ENCODE assay signal across 10 mouse cellular contexts in the genomic region with DNA sequence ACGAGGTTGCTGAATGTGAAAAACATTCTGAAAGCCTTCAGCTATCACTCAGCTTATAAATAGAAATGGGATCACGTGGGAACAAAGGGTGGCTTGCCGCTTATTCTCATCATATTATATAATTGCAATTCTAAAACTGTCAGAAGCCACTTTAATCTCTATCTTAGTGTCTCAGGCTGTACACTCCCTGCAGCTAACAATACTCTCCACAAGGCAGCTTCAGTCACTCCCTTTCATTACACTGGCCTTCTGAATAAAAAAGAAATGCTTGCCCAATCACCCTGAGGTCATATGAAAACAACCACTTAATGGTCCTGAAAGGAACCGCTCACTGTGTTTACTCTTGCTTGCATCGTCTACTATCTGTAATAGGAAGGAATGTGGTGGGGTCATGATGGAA.
DNase-seq lines count a peak whose midpoint lies in the region; ATAC-seq and TF ChIP-seq lines count a peak whose summit lies in the region.
"Had no signal": no experiment of that assay in that cellular context is flagged by ENCODE, and none has a peak within 500 bp of the region (broad histone marks: within the 10 kb centered on the region; RNA-seq: fewer than 3 reads in every experiment).

No protein-coding gene starts in this region.

- 10% methylated on average over 5 of the region's 5 CpGs for WGBS in forebrain, embryonic 16.5 days

- H3K9me3 ChIP-seq in forebrain, embryonic 16.5 days (ENCODE audit: control insufficient read depth, low read length): no peaks in the 10 kb centered on the region
- H3K9me3 ChIP-seq: megakaryocyte, embryonic 14.5 days had no signal

- no peak for TF ChIP-seq CTCF in layer of hippocampus, adult 2 months (conservative IDR thresholded peaks at IDR 0.05)

- ATAC-seq in forebrain, embryonic 16.5 days: peak; percentile 23; the same call in 1 of the 2 replicates
- no peak for ATAC-seq in CD4-positive, CD25-positive, alpha-beta regulatory T cell, adult 4 months

- H3K27ac ChIP-seq in layer of hippocampus, adult 2 months: peak overlapping the region; percentile 81
- peak overlapping the region; percentile 28; the same call in 1 of the 2 replicates for H3K27ac ChIP-seq in forebrain, embryonic 16.5 days (ENCODE audit: low read length)

- H3K4me2 ChIP-seq in forebrain, embryonic 16.5 days (ENCODE audit: low read length): no peak overlapping the region

- no peaks in the 10 kb centered on the region for H3K36me3 ChIP-seq in forebrain, embryonic 16.5 days (ENCODE audit: control insufficient read depth, insufficient read depth)

- no peak overlapping the region for H3K9ac ChIP-seq in forebrain, embryonic 16.5 days (replicated peaks; ENCODE audit: low read depth, low read length)

- no peaks in the 10 kb centered on the region for H3K27me3 ChIP-seq in forebrain, embryonic 16.5 days (replicated peaks; ENCODE audit: control insufficient read depth, insufficient read depth, low read length)
- H3K27me3 ChIP-seq: megakaryocyte, embryonic 14.5 days had no signal

- DNase-seq in layer of hippocampus, adult 2 months (ENCODE audit: low spot score in 2 of 2): no peak
- no peak for DNase-seq in layer of hippocampus, postnatal 36 days
- peak; percentile 23 for DNase-seq in right cerebral cortex, adult 18-20 months
- no peak for DNase-seq in right cerebral cortex, postnatal 14 days
- peak; percentile 35 for DNase-seq in retina, postnatal 1 day
- DNase-seq: cerebellum, adult 2 months; liver had no signal

- peaks cover 15% of the 10 kb centered on the region for H3K4me1 ChIP-seq in forebrain, embryonic 16.5 days (replicated peaks; ENCODE audit: control insufficient read depth, insufficient read depth, low read length)

- H3K4me3 ChIP-seq in layer of hippocampus, adult 2 months: no peak overlapping the region
- no peak overlapping the region for H3K4me3 ChIP-seq in forebrain, embryonic 16.5 days (replicated peaks; ENCODE audit: low read length)
- H3K4me3 ChIP-seq: megakaryocyte, embryonic 14.5 days had no signal

Comparison
In these comparisons a context has a peak if more than half of its experiments do, and no peak if none do; other contexts are left out.
1. DNase-seq: peak in right cerebral cortex, adult 18-20 months (single experiment) and retina, postnatal 1 day (single experiment); none in layer of hippocampus, adult 2 months (0 of 2), layer of hippocampus, postnatal 36 days (0 of 2) and right cerebral cortex, postnatal 14 days (single experiment).